Comparison of ENCODE assay signal across 27 mouse cellular contexts in the genomic region with DNA sequence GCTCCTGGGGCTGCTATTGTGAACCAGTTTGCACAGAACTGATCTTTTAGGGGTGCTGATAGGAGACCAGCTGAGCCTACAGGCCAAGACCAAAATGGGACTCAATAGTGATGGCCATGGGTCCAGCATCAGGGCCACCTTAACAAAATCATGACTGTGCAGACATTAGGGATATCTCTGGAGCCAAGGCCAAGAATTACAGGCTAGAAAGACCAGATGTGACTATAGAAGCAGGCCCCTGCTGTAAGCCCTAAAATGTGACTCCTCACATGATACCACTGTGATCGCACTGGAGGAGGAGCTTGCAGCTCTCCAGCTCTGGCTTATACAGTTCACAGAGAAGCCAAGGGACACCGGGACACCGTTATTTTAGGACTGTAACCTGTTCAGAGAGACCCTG. TPM values are rescaled to one million over a fixed set of nuclear protein-coding genes. Genes with fewer than 3 reads are reported as not detected.
"Had no signal": no experiment of that assay in that cellular context is flagged by ENCODE, and none has a peak within 500 bp of the region (broad histone marks: within the 10 kb centered on the region; RNA-seq: fewer than 3 reads in every experiment).

TSS of gene Tspan10 (plus strand) at position 301 of the 400 bp plus-strand sequence.

- H3K27me3 ChIP-seq: heart, embryonic 13.5 days; heart, embryonic 15.5 days; hindbrain, embryonic 13.5 days; hindbrain, embryonic 15.5 days; kidney, embryonic 15.5 days; limb, embryonic 13.5 days; limb, embryonic 15.5 days had no signal

- H3K27ac ChIP-seq: heart, adult 2 months; heart, embryonic 13.5 days; heart, embryonic 15.5 days; hindbrain, embryonic 13.5 days; hindbrain, embryonic 15.5 days; hindbrain, postnatal 0 days; kidney, embryonic 15.5 days; kidney, postnatal 0 days; limb, embryonic 13.5 days; limb, embryonic 15.5 days had no signal

- DNase-seq: forebrain, postnatal 0 days; gastrocnemius, postnatal 14 days; gastrocnemius, postnatal 36 days; heart, adult 2 months; heart, postnatal 14 days; heart, postnatal 36 days; kidney, adult 11 months; kidney, adult 2 months; kidney, adult 9 months; kidney, postnatal 14 days; layer of hippocampus, adult 9-11 months; layer of hippocampus, postnatal 36 days; left cerebral cortex, postnatal 4 days had no signal

- ATAC-seq: forebrain, postnatal 0 days; hindbrain, postnatal 0 days; intestine, embryonic 16.5 days had no signal

- H3K4me1 ChIP-seq: heart, embryonic 15.5 days; hindbrain, embryonic 13.5 days; hindbrain, embryonic 15.5 days; kidney, embryonic 15.5 days; limb, embryonic 13.5 days; limb, embryonic 15.5 days had no signal

- H3K9me3 ChIP-seq: heart, embryonic 13.5 days; heart, embryonic 15.5 days; hindbrain, embryonic 13.5 days; hindbrain, embryonic 15.5 days; kidney, embryonic 15.5 days; limb, embryonic 13.5 days; limb, embryonic 15.5 days had no signal

- H3K9ac ChIP-seq: forebrain, postnatal 0 days; heart, embryonic 13.5 days; heart, embryonic 15.5 days; hindbrain, embryonic 13.5 days; hindbrain, embryonic 15.5 days; kidney, embryonic 15.5 days; limb, embryonic 15.5 days had no signal

- H3K4me2 ChIP-seq: heart, embryonic 11.5 days; heart, embryonic 13.5 days; heart, embryonic 15.5 days; hindbrain, embryonic 13.5 days; hindbrain, embryonic 15.5 days; kidney, embryonic 15.5 days; limb, embryonic 13.5 days; limb, embryonic 15.5 days had no signal

- H3K4me3 ChIP-seq: heart, adult 2 months; heart, embryonic 13.5 days; heart, embryonic 15.5 days; hindbrain, embryonic 13.5 days; hindbrain, embryonic 15.5 days; kidney, embryonic 15.5 days; limb, embryonic 13.5 days; limb, embryonic 15.5 days had no signal

- H3K36me3 ChIP-seq: heart, embryonic 13.5 days; heart, embryonic 15.5 days; hindbrain, embryonic 13.5 days; hindbrain, embryonic 15.5 days; kidney, embryonic 15.5 days; limb, embryonic 13.5 days; limb, embryonic 15.5 days had no signal

RNA-seq across cellular contexts. Expression of gene Tspan10, which starts in this region (rescaled TPM):
- polyA plus RNA-seq: forebrain, postnatal 0 days; gonadal fat pad, adult 2 months; heart, embryonic 11.5 days; heart, embryonic 13.5 days; hindbrain, embryonic 13.5 days; hindbrain, embryonic 15.5 days; hindbrain, postnatal 0 days; intestine, embryonic 14.5 days; intestine, embryonic 16.5 days; kidney, embryonic 15.5 days; kidney, postnatal 0 days; limb, embryonic 11.5 days; limb, embryonic 13.5 days had no signal
